Mouse (Mus musculus) stomach, postnatal 0 days (tissue): ENCODE measurements around the gene Dyrk3. TPM values are rescaled to one million over a fixed set of nuclear protein-coding genes. Genes with fewer than 3 reads are reported as not detected.

Source experiments
- ATAC-seq: fragments of 200-750 bp; cut with Nextera tagmentation; 2 replicates; pipeline ENCODE4 v1.8.0; 2017; ENCODE audit not compliant: low FRiP score, low TSS enrichment
- DNase-seq: peaks from one replicate; pipeline ENCODE4 v3.0.0-alpha.2; 2016; ENCODE audit warnings: low spot score
- H3K27ac ChIP-seq: fragments of 300-500 bp; sonication (generic); replicated peaks from 2 replicates; pipeline ENCODE4 v1.5.1; 2014; ENCODE audit warnings: mild to moderate bottlenecking, control low read depth
- H3K27me3 ChIP-seq: fragments of 300-500 bp; sonication (generic); 2 replicates; pipeline ENCODE4 v1.6.1; 2014; ENCODE audit warnings: low read length; ENCODE audit not compliant: control insufficient read depth, insufficient read depth
- H3K36me3 ChIP-seq: fragments of 300-500 bp; sonication (generic); 2 replicates; pipeline ENCODE4 v1.6.1; 2014; ENCODE audit warnings: low read length, mixed read lengths; ENCODE audit not compliant: control insufficient read depth, insufficient read depth
- H3K4me1 ChIP-seq: fragments of 300-500 bp; sonication (generic); replicated peaks from 2 replicates; pipeline ENCODE4 v1.6.1; 2014; ENCODE audit warnings: antibody characterized with exemption; ENCODE audit not compliant: control insufficient read depth, insufficient read depth
- H3K4me2 ChIP-seq: fragments of 300-500 bp; sonication (generic); replicated peaks from 2 replicates; pipeline ENCODE4 v1.6.1; 2014; ENCODE audit warnings: low read depth, mild to moderate bottlenecking, control low read depth, moderate library complexity
- H3K4me3 ChIP-seq: fragments of 300-500 bp; sonication (generic); 2 replicates; pipeline ENCODE4 v1.5.1; 2014; ENCODE audit warnings: low read depth, low read length, control low read depth
- H3K9ac ChIP-seq: fragments of 300-500 bp; sonication (generic); 2 replicates; pipeline ENCODE4 v1.6.1; 2014; ENCODE audit warnings: mild to moderate bottlenecking, low read length, control low read depth, mixed read lengths
- H3K9me3 ChIP-seq: fragments of 300-500 bp; sonication (generic); 2 replicates; pipeline ENCODE4 v1.6.1; 2016; ENCODE audit warnings: low read length; ENCODE audit not compliant: control insufficient read depth
- CTCF ChIP-seq: IDR thresholded peaks from 2 replicates; pipeline ENCODE4 v1.5.1; 2016; ENCODE audit warnings: antibody characterized with exemption, low read depth, mild to moderate bottlenecking, moderate library complexity
- EP300 ChIP-seq: optimal IDR thresholded peaks from 2 replicates; pipeline ENCODE3; 2016; ENCODE audit warnings: antibody characterized with exemption
- WGBS: fragments of 180-500 bp; shearing (Covaris S2); extraction: QIAGEN DNeasy Blood & Tissue Kit; methylation state at CpG from one replicate; pipeline ENCODE4 v1.1.7; 2014; 5-methylcytosine and 5-hydroxymethylcytosine counted together
- polyA plus RNA-seq: library from polyadenylated mRNA; unstranded; fragments of >200 nt; fragmentation: Nextera tagmentation; extraction: Ambion mirVana; gene quantifications from 2 replicates; pipeline ENCODE4 v1.2.1, GENCODE M21; 2015

The Dyrk3 gene
- polyA plus RNA-seq, 1 experiment from 2014 or later: 1.4 TPM

DNA sequence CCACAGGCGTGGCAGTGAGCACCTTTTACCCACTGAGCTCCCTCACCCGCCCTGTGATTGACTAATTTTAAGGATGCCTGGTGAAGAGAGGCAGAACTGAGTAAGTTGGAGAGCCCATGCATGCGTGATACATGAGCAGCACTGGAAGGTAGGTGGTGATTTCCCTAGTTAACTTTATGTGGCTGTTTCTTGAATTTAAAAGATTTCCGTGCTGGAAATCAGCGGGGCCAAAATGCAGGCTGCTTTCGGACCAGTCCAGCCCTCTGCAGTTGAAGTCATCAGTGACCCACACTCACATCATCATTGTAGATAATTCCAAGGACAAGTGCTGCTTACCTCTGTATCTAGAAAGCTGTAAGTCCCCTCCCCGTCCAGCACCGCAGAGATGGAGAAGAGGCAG lies 37.7 kb upstream of the Dyrk3 start:
- H3K9ac ChIP-seq: no peak overlapping the region
- DNase-seq (no peak), ATAC-seq (no peak)
- no peak overlapping the region for H3K4me2 ChIP-seq
- no peak overlapping the region for H3K27ac ChIP-seq
- 90% methylated on average over 8 of the region's 8 CpGs for WGBS
- no peaks in the 10 kb centered on the region for H3K27me3 ChIP-seq
- H3K4me1 ChIP-seq: no peaks in the 10 kb centered on the region
- peaks cover 36% of the 10 kb centered on the region for H3K36me3 ChIP-seq
- H3K4me3 ChIP-seq: no peak overlapping the region
- H3K9me3 ChIP-seq: no peaks in the 10 kb centered on the region
- no peak for TF ChIP-seq CTCF
- TF ChIP-seq EP300: no peak

DNA sequence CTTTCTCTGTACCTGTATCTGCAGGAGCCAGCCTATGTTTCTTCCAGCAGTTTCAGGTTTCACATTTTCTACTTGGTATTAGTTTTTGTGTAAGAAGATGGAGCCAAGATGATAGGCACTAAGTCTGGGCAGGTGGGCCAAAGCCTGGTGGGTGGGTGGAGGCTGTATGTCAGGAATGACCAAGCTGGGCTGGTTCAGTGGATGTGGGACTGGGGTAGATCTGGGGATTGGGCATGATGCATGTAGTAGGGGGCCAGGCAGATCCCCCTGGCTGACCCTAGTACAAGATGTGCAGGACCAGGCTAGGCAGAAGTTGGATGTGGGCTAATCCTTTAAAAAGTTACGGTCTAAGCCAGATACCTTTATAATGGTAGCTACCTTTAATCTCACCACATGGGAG lies 37.0 kb upstream of the Dyrk3 start:
- no peak overlapping the region for H3K27ac ChIP-seq
- H3K36me3 ChIP-seq: peaks cover 38% of the 10 kb centered on the region
- no peaks in the 10 kb centered on the region for H3K9me3 ChIP-seq
- no peak overlapping the region for H3K4me3 ChIP-seq
- no peak for DNase-seq
- TF ChIP-seq EP300: no peak
- TF ChIP-seq CTCF: no peak
- no peak overlapping the region for H3K9ac ChIP-seq
- no peaks in the 10 kb centered on the region for H3K4me1 ChIP-seq
- no peak overlapping the region for H3K4me2 ChIP-seq
- ATAC-seq: no peak
- H3K27me3 ChIP-seq: no peaks in the 10 kb centered on the region
- 100% methylated on average over 1 of the region's 1 CpGs for WGBS

DNA sequence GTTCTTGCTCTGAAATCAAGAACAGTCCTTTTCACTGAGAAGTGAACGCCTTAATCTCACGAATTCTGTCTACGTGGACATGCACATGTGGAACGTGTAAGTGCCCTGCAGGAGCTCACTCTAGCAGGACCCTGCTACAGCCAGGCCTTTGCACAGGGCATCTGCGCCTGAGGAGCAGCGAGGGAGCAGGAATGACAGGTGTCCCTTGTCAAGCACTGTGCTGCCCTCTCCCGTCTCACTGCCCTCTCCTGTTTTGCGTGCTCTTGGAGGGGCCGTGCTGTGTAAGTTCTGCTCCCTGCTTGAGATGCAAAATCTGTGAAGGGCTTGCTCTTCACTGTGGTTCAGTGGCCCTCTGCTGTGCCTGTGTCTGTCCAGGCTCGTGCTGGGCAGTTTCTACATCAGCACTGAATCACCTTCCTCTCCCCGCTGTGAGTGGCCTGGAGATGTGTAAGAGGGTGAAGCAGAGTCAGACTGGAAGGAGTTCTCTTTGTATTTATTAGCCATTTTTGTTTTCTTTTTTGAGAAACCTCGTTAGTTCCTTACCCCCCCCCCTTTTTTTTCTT lies 36.2 kb upstream of the Dyrk3 start:
- Histone ChIP-seq H3K4me2 (no peak overlapping the region), H3K4me1 (no peaks in the 10 kb centered on the region), H3K4me3 (no peak overlapping the region), H3K27me3 (no peaks in the 10 kb centered on the region), H3K9ac (no peak overlapping the region), H3K27ac (no peak overlapping the region), H3K36me3 (peaks cover 34% of the 10 kb centered on the region), H3K9me3 (no peaks in the 10 kb centered on the region)
- 67% methylated on average over 12 of the region's 12 CpGs for WGBS
- peak; percentile 22; the same call in 1 of the 2 replicates for TF ChIP-seq CTCF
- no peak for TF ChIP-seq EP300
- ATAC-seq (no peak), DNase-seq (no peak)

DNA sequence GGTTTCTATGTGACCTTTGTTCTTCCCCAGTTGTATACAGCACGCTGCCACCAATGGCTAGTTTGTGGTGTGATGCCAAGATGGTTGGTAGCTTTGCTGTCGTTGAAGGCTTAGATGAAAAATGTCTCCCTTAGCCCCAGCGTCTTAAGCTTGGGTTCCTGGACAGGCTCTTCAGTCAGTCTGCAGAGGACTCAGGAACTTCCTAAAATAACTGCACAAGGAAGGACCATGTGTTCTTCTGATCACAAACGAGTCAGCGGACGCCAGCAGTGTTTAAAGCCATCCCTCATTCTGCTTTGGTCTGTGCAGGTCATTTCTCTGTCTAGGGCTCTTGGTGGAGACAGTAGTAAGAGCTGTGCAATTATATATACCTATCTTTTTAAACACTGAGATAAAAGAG lies 35.7 kb upstream of the Dyrk3 start:
- Histone ChIP-seq H3K4me3 (no peak overlapping the region), H3K4me2 (no peak overlapping the region), H3K4me1 (no peaks in the 10 kb centered on the region), H3K27ac (no peak overlapping the region), H3K27me3 (no peaks in the 10 kb centered on the region), H3K9me3 (no peaks in the 10 kb centered on the region), H3K36me3 (peaks cover 33% of the 10 kb centered on the region), H3K9ac (no peak overlapping the region)
- WGBS: 50% methylated on average over 6 of the region's 6 CpGs
- TF ChIP-seq EP300 (no peak), CTCF (no peak)
- no peak for DNase-seq
- ATAC-seq: no peak

DNA sequence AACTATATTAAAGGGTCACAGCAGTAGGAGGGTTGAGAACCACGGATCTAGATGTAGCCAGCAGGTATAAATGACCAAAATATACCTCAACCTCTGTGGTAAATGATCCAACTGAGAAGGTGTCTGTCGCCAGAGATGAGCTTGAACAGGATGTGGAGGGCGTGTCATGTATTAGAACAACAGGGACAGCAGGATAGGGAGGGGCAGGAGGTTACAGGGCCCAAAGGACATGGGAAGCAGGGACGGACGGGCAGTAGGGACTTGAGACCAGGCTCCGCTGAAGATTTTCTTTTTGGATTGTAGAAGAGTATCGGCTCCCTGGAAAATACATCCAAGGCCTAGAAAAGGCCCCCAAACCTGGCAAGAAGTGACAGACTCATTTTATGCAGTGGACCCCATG lies 34.9 kb upstream of the Dyrk3 start:
- H3K4me1 ChIP-seq: no peaks in the 10 kb centered on the region
- H3K27ac ChIP-seq: no peak overlapping the region
- WGBS: 79% methylated on average over 7 of the region's 7 CpGs
- no peaks in the 10 kb centered on the region for H3K27me3 ChIP-seq
- H3K9ac ChIP-seq: no peak overlapping the region
- H3K36me3 ChIP-seq: peaks cover 33% of the 10 kb centered on the region
- ATAC-seq (no peak), DNase-seq (no peak)
- TF ChIP-seq CTCF (no peak), EP300 (no peak)
- no peak overlapping the region for H3K4me3 ChIP-seq
- no peaks in the 10 kb centered on the region for H3K9me3 ChIP-seq
- no peak overlapping the region for H3K4me2 ChIP-seq

DNA sequence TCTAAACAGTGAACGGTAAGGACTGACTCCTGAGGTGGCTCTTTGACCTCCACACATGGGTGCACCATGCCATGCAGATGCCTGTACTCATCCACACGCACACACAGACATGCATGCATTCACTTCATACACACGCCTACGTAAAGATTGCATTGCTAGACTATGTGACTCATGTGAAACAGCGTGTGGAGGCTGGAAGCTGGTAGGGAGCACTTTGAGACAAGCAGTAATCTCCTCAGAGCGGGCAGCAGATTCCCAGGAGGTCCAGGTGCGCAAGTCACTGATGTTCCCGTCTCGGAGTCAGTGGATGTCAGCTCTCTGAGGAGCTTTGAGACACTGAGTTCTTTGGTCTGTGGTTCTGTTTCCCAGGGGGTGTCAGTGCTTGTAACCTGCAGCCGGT lies 29.5 kb upstream of the Dyrk3 start:
- Histone ChIP-seq H3K27me3 (no peaks in the 10 kb centered on the region), H3K4me2 (no peak overlapping the region), H3K9ac (no peak overlapping the region), H3K4me3 (no peak overlapping the region), H3K9me3 (no peaks in the 10 kb centered on the region), H3K27ac (no peak overlapping the region), H3K36me3 (peaks cover 38% of the 10 kb centered on the region), H3K4me1 (no peaks in the 10 kb centered on the region)
- 93% methylated on average over 10 of the region's 10 CpGs for WGBS
- DNase-seq (no peak), ATAC-seq (no peak)
- TF ChIP-seq CTCF (no peak), EP300 (no peak)
